Mouse (Mus musculus) G1E (cell line): ENCODE results near the gene Bak1.

Experiments used
- CTCF ChIP-seq: IDR thresholded peaks from 2 replicates; pipeline ENCODE4 v1.5.1; 2012; ENCODE audit warnings: low read depth, low read length, inconsistent platforms, mixed read lengths
- GATA1 ChIP-seq: IDR thresholded peaks from 2 replicates; pipeline ENCODE4 v1.6.1; 2012; ENCODE audit warnings: borderline replicate concordance, low read length, inconsistent platforms, mixed read lengths
- GATA2 ChIP-seq: IDR thresholded peaks from 2 replicates; pipeline ENCODE4 v1.6.1; 2012; ENCODE audit warnings: low read depth, low read length, inconsistent platforms, borderline replicate concordance
- POLR2AphosphoS5 ChIP-seq: IDR thresholded peaks from 2 replicates; pipeline ENCODE4 v1.6.1; 2012; ENCODE audit warnings: low read depth, low read length, inconsistent platforms; ENCODE audit not compliant: insufficient replicate concordance
- TAL1 ChIP-seq: conservative IDR thresholded peaks from 2 replicates; pipeline ENCODE4 v1.6.1; 2012; ENCODE audit warnings: low read depth, low read length, inconsistent platforms, mixed read lengths

GRCm38 (mm10) chr17:27017564-27018499 lies 11.0 kb downstream of the Bak1 start:
- no peak for TF ChIP-seq CTCF
- TF ChIP-seq GATA1 = no peak
- TF ChIP-seq TAL1 = no peak
- TF ChIP-seq POLR2AphosphoS5 = 0 out of 2 replicates have a peak, but pooled peaks have one; percentile 26
- TF ChIP-seq GATA2 = no peak
